Mouse (Mus musculus) mouse embryonic stem cell (cell line): Measurements from ENCODE around the gene Pih1d1.

ENCODE experiments used
- in situ Hi-C, 2 experiments: fragments of 300-500 bp; cut with MboI; formaldehyde crosslinking; loops; 1 replicate in 1 of 2; 3 replicates in 1 of 2; pipeline ENCODE4 v1.14.3; 2019 to 2020; ENCODE audit warnings: low sequenced_read_pairs in 2 of 2, low pct_unique_long_range_greater_than_20kb in 1 of 2, mixed read lengths in 1 of 2; ENCODE audit not compliant: unreplicated experiment in 1 of 2

The Pih1d1 gene

GRCm38 (mm10) chr7:45202654-45203053, 48.6 kb downstream of the Pih1d1 start:
- in situ Hi-C loops, result no loop called here

- in situ Hi-C loops, result no loop called here
Observed at GRCm38 (mm10) chr7:45204380-45205143, 50.5 kb downstream of the Pih1d1 start, which contains the start of gene Ccdc155. Gene Ccdc155, minus strand, starts transcription at chr7:45204892.

- in situ Hi-C loops, result no loop called here
Observed at GRCm38 (mm10) chr7:45208260-45208659, 54.2 kb downstream of the Pih1d1 start.
